Mouse (Mus musculus) olfactory bulb, adult 2 months (tissue): Measurements from ENCODE around the gene Lmf1.

Experiments used
- CTCF ChIP-seq: fragments of 200-500 bp; IDR thresholded peaks from 2 replicates; pipeline ENCODE4 v1.5.1; 2012; ENCODE audit warnings: low read depth, mild to moderate bottlenecking, low read length, moderate library complexity; ENCODE audit not compliant: insufficient read depth
- POLR2A ChIP-seq: fragments of 200-500 bp; IDR thresholded peaks from 2 replicates; pipeline ENCODE4 v1.6.1; 2012; ENCODE audit warnings: mild to moderate bottlenecking, low read depth, low read length, moderate library complexity; ENCODE audit not compliant: insufficient read depth

DNA sequence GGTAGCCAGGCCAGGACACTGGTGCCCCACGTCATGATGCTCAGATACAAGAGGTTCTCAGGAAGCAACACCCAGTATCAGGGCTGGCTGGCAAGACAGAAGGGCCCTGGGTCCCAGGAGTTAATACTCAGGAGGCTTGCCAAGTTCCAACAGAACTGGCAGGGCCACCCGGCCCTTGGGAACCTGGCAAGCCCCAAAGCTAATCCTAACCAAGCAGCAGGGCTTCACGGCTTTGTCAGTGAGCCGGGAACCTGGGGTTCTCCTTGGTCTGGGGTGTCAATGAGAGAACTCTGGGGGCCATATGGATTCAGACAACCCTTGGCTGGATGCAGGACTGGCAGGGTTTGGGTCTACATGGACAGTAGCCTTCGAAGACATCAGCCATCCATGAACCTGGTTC lies 14.4 kb upstream of the Lmf1 start:
- no peak for TF ChIP-seq CTCF
- no peak for TF ChIP-seq POLR2A
